Mouse (Mus musculus): ENCODE measurements around the gene Zfp235. TPM values are rescaled to one million over a fixed set of nuclear protein-coding genes. Genes with fewer than 3 reads are reported as not detected.

Zfp235 gene
- polyA plus RNA-seq, 1 experiment, result 16.3 TPM

- no peak for DNase-seq (ENCODE audit: low read depth)
Measured at GRCm38 (mm10) chr7:24133425-24133995, 459 bp upstream of the Zfp235 start.

DNA sequence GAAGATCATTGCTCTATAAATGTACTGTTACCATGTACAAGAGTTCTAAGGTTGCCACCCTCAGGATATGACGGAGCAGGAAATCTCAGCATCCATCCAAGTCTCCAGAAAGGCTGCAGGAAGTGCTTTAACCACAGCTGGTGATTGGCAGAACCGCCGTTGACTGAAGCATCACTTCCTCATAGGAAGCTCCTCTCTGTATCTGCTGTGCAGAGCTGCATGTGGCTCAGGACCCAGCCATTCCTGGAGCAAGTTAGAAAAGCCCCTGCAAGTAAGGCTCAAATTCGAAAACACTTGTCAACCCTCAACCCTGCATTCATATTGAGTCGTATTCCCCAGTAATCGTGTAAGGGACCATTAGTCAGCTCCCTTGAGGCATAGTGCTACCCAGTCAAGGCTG lies 8.6 kb downstream of the Zfp235 start:
- TF ChIP-seq POLR2A (IDR thresholded peaks at IDR 0.05; ENCODE audit: borderline replicate concordance, extremely low read depth, insufficient read depth, insufficient read length, poor library complexity, severe bottlenecking) (no peak), CTCF (IDR thresholded peaks at IDR 0.05; ENCODE audit: borderline replicate concordance, extremely low read depth, insufficient read depth, insufficient read length) (no peak)
- DNase-seq (ENCODE audit: low read depth), result no peak

More at GRCm38 (mm10) chr7:24133425-24133995, 459 bp upstream of the Zfp235 start:
- no peak for TF ChIP-seq POLR2A (IDR thresholded peaks at IDR 0.05; ENCODE audit: borderline replicate concordance, extremely low read depth, insufficient read depth, insufficient read length, poor library complexity, severe bottlenecking)
- TF ChIP-seq CTCF (IDR thresholded peaks at IDR 0.05; ENCODE audit: borderline replicate concordance, extremely low read depth, insufficient read depth, insufficient read length), result no peak

- DNase-seq (ENCODE audit: low read depth), result peak; percentile 17
- TF ChIP-seq CTCF (IDR thresholded peaks at IDR 0.05; ENCODE audit: borderline replicate concordance, extremely low read depth, insufficient read depth, insufficient read length) (peak; percentile 28; the same call in 1 of the 2 replicates), POLR2A (IDR thresholded peaks at IDR 0.05; ENCODE audit: borderline replicate concordance, extremely low read depth, insufficient read depth, insufficient read length, poor library complexity, severe bottlenecking) (no peak)
Measured at GRCm38 (mm10) chr7:24153272-24153671, 19.3 kb downstream of the Zfp235 start.

GRCm38 (mm10) chr7:24172191-24172590 lies 38.2 kb downstream of the Zfp235 start:
- TF ChIP-seq POLR2A (IDR thresholded peaks at IDR 0.05; ENCODE audit: borderline replicate concordance, extremely low read depth, insufficient read depth, insufficient read length, poor library complexity, severe bottlenecking) (no peak), CTCF (IDR thresholded peaks at IDR 0.05; ENCODE audit: borderline replicate concordance, extremely low read depth, insufficient read depth, insufficient read length) (no peak)
- DNase-seq (ENCODE audit: low read depth), result no peak

- DNase-seq (ENCODE audit: low read depth), result peak; percentile 92
- TF ChIP-seq CTCF (IDR thresholded peaks at IDR 0.05; ENCODE audit: borderline replicate concordance, extremely low read depth, insufficient read depth, insufficient read length) (peak; percentile 22; the same call in 1 of the 2 replicates), POLR2A (IDR thresholded peaks at IDR 0.05; ENCODE audit: borderline replicate concordance, extremely low read depth, insufficient read depth, insufficient read length, poor library complexity, severe bottlenecking) (no peak)
Measured at GRCm38 (mm10) chr7:24174618-24175336, 40.8 kb downstream of the Zfp235 start, which contains the start of gene Zfp114. Zfp114 (plus strand) TSS chr7:24175060.

DNA sequence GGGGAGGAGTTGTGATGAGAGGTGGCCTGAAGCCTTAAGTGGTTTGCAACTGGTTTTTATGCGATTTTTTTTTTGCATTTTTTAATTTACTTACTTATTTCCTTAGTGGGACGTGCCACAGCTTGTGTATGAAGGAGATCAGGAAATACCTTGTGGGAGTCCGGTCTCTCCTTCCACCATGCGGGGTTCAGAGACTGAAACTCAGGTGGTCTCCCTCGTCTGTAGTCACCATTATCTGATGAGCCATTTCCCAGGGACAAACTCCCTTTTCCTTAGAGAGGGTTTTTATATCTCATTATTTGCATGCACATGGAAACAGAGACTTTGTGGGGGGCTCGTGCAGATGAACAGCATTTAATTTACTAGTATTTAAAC lies 41.4 kb downstream of the Zfp235 start:
- no peak for TF ChIP-seq POLR2A (IDR thresholded peaks at IDR 0.05; ENCODE audit: borderline replicate concordance, extremely low read depth, insufficient read depth, insufficient read length, poor library complexity, severe bottlenecking)
- TF ChIP-seq CTCF (IDR thresholded peaks at IDR 0.05; ENCODE audit: borderline replicate concordance, extremely low read depth, insufficient read depth, insufficient read length), result no peak
- no peak for DNase-seq (ENCODE audit: low read depth)

- TF ChIP-seq POLR2A (IDR thresholded peaks at IDR 0.05; ENCODE audit: borderline replicate concordance, extremely low read depth, insufficient read depth, insufficient read length, poor library complexity, severe bottlenecking), result no peak
- TF ChIP-seq CTCF (IDR thresholded peaks at IDR 0.05; ENCODE audit: borderline replicate concordance, extremely low read depth, insufficient read depth, insufficient read length), result no peak
- no peak for DNase-seq (ENCODE audit: low read depth)
Measured at GRCm38 (mm10) chr7:24187611-24188010, 53.6 kb downstream of the Zfp235 start.

GRCm38 (mm10) chr7:24188901-24189570 lies 55.1 kb downstream of the Zfp235 start:
- no peak for TF ChIP-seq POLR2A (IDR thresholded peaks at IDR 0.05; ENCODE audit: borderline replicate concordance, extremely low read depth, insufficient read depth, insufficient read length, poor library complexity, severe bottlenecking)
- no peak for TF ChIP-seq CTCF (IDR thresholded peaks at IDR 0.05; ENCODE audit: borderline replicate concordance, extremely low read depth, insufficient read depth, insufficient read length)
- no peak for DNase-seq (ENCODE audit: low read depth)

- TF ChIP-seq POLR2A (IDR thresholded peaks at IDR 0.05; ENCODE audit: borderline replicate concordance, extremely low read depth, insufficient read depth, insufficient read length, poor library complexity, severe bottlenecking) (no peak), CTCF (IDR thresholded peaks at IDR 0.05; ENCODE audit: borderline replicate concordance, extremely low read depth, insufficient read depth, insufficient read length) (no peak)
- no peak for DNase-seq (ENCODE audit: low read depth)
Measured at GRCm38 (mm10) chr7:24189571-24189944, 55.6 kb downstream of the Zfp235 start.

GRCm38 (mm10) chr7:24191361-24191760 lies 57.4 kb downstream of the Zfp235 start:
- TF ChIP-seq POLR2A (IDR thresholded peaks at IDR 0.05; ENCODE audit: borderline replicate concordance, extremely low read depth, insufficient read depth, insufficient read length, poor library complexity, severe bottlenecking) (no peak), CTCF (IDR thresholded peaks at IDR 0.05; ENCODE audit: borderline replicate concordance, extremely low read depth, insufficient read depth, insufficient read length) (no peak)
- DNase-seq (ENCODE audit: low read depth), result no peak

Other genes starting within 250 kb of the Zfp235 start
- not detected in 2 replicates for gene Vmn1r178, start 242.2 kb upstream of the Zfp235 start, polyA plus RNA-seq (2012; rRNA removed)
- gene Vmn1r179, start 207.2 kb upstream of the Zfp235 start, polyA plus RNA-seq (2012; rRNA removed), result not detected in 2 replicates
- gene Vmn1r180, start 183.5 kb upstream of the Zfp235 start, polyA plus RNA-seq (2012; rRNA removed), result not detected in 2 replicates
- not detected in 2 replicates for gene Vmn1r181, start 159.6 kb upstream of the Zfp235 start, polyA plus RNA-seq (2012; rRNA removed)
- gene V1rd19, start 132.5 kb upstream of the Zfp235 start, polyA plus RNA-seq (2012; rRNA removed), result not detected in 2 replicates
- not detected in 2 replicates for gene Vmn1r183, start 80.9 kb upstream of the Zfp235 start, polyA plus RNA-seq (2012; rRNA removed)
- 35.8 and 39.9 TPM in 2 replicates for gene Zfp180, start 52.2 kb upstream of the Zfp235 start, polyA plus RNA-seq (2012; rRNA removed)
- gene Zfp112, start 21.9 kb upstream of the Zfp235 start, polyA plus RNA-seq (2012; rRNA removed), result 5.7 and 6.0 TPM in 2 replicates
- 2.1 and 2.5 TPM in 2 replicates for gene Zfp114, start 40.9 kb downstream of the Zfp235 start, polyA plus RNA-seq (2012; rRNA removed)
- 4.7 and 4.8 TPM in 2 replicates for gene Zfp111, start 77.3 kb downstream of the Zfp235 start, polyA plus RNA-seq (2012; rRNA removed)
- gene Zfp109, start 103.4 kb downstream of the Zfp235 start, polyA plus RNA-seq (2012; rRNA removed), result 3.3 and 3.5 TPM in 2 replicates
- 4.0 and 4.4 TPM in 2 replicates for gene Zfp108, start 120.6 kb downstream of the Zfp235 start, polyA plus RNA-seq (2012; rRNA removed)
- 6.9 and 7.4 TPM in 2 replicates for gene Zfp93, start 136.3 kb downstream of the Zfp235 start, polyA plus RNA-seq (2012; rRNA removed)
- gene Zfp61, start 167.1 kb downstream of the Zfp235 start, polyA plus RNA-seq (2012; rRNA removed), result 33.9 and 39.2 TPM in 2 replicates
- 19.3 and 26.9 TPM in 2 replicates for gene Zfp94, start 182.5 kb downstream of the Zfp235 start, polyA plus RNA-seq (2012; rRNA removed)
- gene Tescl, start 199.8 kb downstream of the Zfp235 start, polyA plus RNA-seq (2012; rRNA removed), result 0.19 and 0.23 TPM in 2 replicates
- gene Lypd5, start 215.0 kb downstream of the Zfp235 start, polyA plus RNA-seq (2012; rRNA removed), result 0.07 and 0.11 TPM in 2 replicates
- gene Kcnn4, start 236.1 kb downstream of the Zfp235 start, polyA plus RNA-seq (2012; rRNA removed), result 0.76 and 1.4 TPM in 2 replicates

Data from brain, embryonic 14.5 days (tissue).